Mouse (Mus musculus): ENCODE results near the gene Gm17545. TPM values are rescaled to one million over a fixed set of nuclear protein-coding genes. Genes with fewer than 3 reads are reported as not detected.
"Not testable (repeated sequence)": the region's sequence is repeated elsewhere in the genome, so short reads cannot be mapped to it uniquely, and the experiment has no call there.

The Gm17545 gene
- polyA plus RNA-seq (2014; fragmentation: Nextera tagmentation; extraction: Ambion mirVana) = not detected in 2 replicates

DNA sequence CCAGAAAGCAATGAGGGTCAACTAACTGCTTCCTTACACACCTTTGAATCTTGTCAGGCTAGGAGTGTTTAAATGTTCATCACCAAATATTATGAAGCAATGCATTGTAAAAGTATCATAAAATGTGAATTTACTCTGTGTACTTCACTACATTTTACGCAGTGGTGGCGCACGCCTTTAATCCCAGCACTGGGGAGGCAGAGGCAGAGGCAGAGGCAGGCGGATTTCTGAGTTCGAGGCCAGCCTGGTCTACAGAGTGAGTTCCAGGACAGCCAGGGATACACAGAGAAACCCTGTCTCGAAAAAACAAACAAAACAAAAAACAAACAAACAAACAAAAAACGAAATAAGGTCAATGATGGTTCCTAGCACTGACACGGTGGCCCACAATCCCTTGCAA, at the start of gene Gm17545:
Gene Gm17545 (plus strand): TSS at position 301 of the 400 bp plus-strand sequence.
- 92% methylated on average over 8 of the region's 8 CpGs for WGBS
- not testable (repeated sequence) for H3K4me1 ChIP-seq (replicated peaks; ENCODE audit: control insufficient read depth, insufficient read depth, low read length); H3K4me2 ChIP-seq (ENCODE audit: low read length); H3K9ac ChIP-seq (ENCODE audit: low read length); H3K9me3 ChIP-seq (ENCODE audit: control insufficient read depth, low read length); ATAC-seq (replicated peaks; ENCODE audit: low FRiP score, low TSS enrichment, low read depth); DNase-seq (ENCODE audit: low spot score); H3K27me3 ChIP-seq (replicated peaks; ENCODE audit: control insufficient read depth, insufficient read depth, low read length); H3K4me3 ChIP-seq (ENCODE audit: low read depth, low read length); H3K27ac ChIP-seq (ENCODE audit: low read depth)
- H3K36me3 ChIP-seq (ENCODE audit: control insufficient read depth, insufficient read depth, low read length) = peaks cover 91% of the 10 kb centered on the region

- no peak overlapping the region for H3K9ac ChIP-seq (ENCODE audit: low read length)
- H3K36me3 ChIP-seq (ENCODE audit: control insufficient read depth, insufficient read depth, low read length) = no peaks in the 10 kb centered on the region
- H3K4me2 ChIP-seq (ENCODE audit: low read length) = no peak overlapping the region
- no peaks in the 10 kb centered on the region for H3K9me3 ChIP-seq (ENCODE audit: control insufficient read depth, low read length)
- H3K4me1 ChIP-seq (replicated peaks; ENCODE audit: control insufficient read depth, insufficient read depth, low read length) = no peaks in the 10 kb centered on the region
- no peaks in the 10 kb centered on the region for H3K27me3 ChIP-seq (replicated peaks; ENCODE audit: control insufficient read depth, insufficient read depth, low read length)
- ATAC-seq (replicated peaks; ENCODE audit: low FRiP score, low TSS enrichment, low read depth) (no peak), DNase-seq (ENCODE audit: low spot score) (no peak)
- 79% methylated on average over 3 of the region's 3 CpGs for WGBS
- H3K4me3 ChIP-seq (ENCODE audit: low read depth, low read length) = no peak overlapping the region
- no peak overlapping the region for H3K27ac ChIP-seq (ENCODE audit: low read depth)
Observed at GRCm38 (mm10) chr9:22405414-22405813, 48.7 kb upstream of the Gm17545 start.

DNA sequence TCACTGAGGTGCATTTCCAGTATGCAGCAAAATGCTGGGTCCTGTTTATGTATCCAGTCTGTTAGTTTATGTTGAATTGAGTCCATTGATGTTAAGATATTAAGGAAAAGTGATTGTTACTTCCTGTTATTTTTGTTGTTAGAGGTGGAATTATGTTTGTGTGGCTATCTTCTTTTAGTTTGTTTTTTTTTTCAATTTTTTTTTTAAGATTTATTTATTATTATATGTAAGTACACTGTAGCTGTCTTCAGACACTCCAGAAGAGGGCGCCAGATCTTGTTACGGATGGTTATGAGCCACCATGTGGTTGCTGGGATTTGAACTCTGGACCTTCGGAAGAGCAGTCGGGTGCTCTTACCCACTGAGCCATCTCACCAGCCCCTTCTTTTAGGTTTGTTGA, 46.5 kb upstream of the Gm17545 start:
- not testable (repeated sequence) for H3K9me3 ChIP-seq (ENCODE audit: control insufficient read depth, low read length); H3K4me1 ChIP-seq (replicated peaks; ENCODE audit: control insufficient read depth, insufficient read depth, low read length); H3K36me3 ChIP-seq (ENCODE audit: control insufficient read depth, insufficient read depth, low read length); H3K27ac ChIP-seq (ENCODE audit: low read depth); H3K9ac ChIP-seq (ENCODE audit: low read length); H3K4me3 ChIP-seq (ENCODE audit: low read depth, low read length); ATAC-seq (replicated peaks; ENCODE audit: low FRiP score, low TSS enrichment, low read depth); DNase-seq (ENCODE audit: low spot score); H3K27me3 ChIP-seq (replicated peaks; ENCODE audit: control insufficient read depth, insufficient read depth, low read length); H3K4me2 ChIP-seq (ENCODE audit: low read length)
- 87% methylated on average over 3 of the region's 4 CpGs for WGBS

GRCm38 (mm10) chr9:22408344-22408743, 45.7 kb upstream of the Gm17545 start:
- WGBS = 17% methylated on average over 4 of the region's 4 CpGs
- DNase-seq (ENCODE audit: low spot score); H3K9ac ChIP-seq (ENCODE audit: low read length); H3K9me3 ChIP-seq (ENCODE audit: control insufficient read depth, low read length); H3K4me1 ChIP-seq (replicated peaks; ENCODE audit: control insufficient read depth, insufficient read depth, low read length); H3K4me2 ChIP-seq (ENCODE audit: low read length); ATAC-seq (replicated peaks; ENCODE audit: low FRiP score, low TSS enrichment, low read depth); H3K27me3 ChIP-seq (replicated peaks; ENCODE audit: control insufficient read depth, insufficient read depth, low read length); H3K36me3 ChIP-seq (ENCODE audit: control insufficient read depth, insufficient read depth, low read length); H3K27ac ChIP-seq (ENCODE audit: low read depth); H3K4me3 ChIP-seq (ENCODE audit: low read depth, low read length): not testable (repeated sequence)

DNA sequence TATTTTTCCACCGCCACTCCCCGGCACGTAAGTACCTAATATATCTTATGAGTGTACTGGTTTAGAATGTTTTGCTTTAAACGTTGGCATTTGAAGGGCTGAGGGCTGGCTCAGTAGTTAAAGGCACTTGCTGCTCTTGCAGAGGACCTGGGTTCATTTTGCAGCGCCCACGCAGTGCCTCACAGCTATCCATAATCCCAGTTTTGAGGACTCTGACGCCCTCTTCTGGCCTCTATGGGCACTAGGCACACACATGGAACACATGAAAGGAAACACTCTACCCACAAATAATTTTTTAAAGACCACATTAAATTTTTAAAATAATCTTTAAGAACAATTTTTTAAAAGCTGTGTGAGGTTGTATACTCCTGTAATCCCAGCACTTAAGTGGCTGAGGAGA, 44.6 kb upstream of the Gm17545 start:
- H3K27ac ChIP-seq (ENCODE audit: low read depth) = no peak overlapping the region
- ATAC-seq (replicated peaks; ENCODE audit: low FRiP score, low TSS enrichment, low read depth) = no peak
- H3K27me3 ChIP-seq (replicated peaks; ENCODE audit: control insufficient read depth, insufficient read depth, low read length) = no peaks in the 10 kb centered on the region
- H3K4me3 ChIP-seq (ENCODE audit: low read depth, low read length) = no peak overlapping the region
- no peaks in the 10 kb centered on the region for H3K9me3 ChIP-seq (ENCODE audit: control insufficient read depth, low read length)
- no peak overlapping the region for H3K9ac ChIP-seq (ENCODE audit: low read length)
- no peak overlapping the region for H3K4me2 ChIP-seq (ENCODE audit: low read length)
- 57% methylated on average over 7 of the region's 7 CpGs for WGBS
- no peaks in the 10 kb centered on the region for H3K36me3 ChIP-seq (ENCODE audit: control insufficient read depth, insufficient read depth, low read length)
- no peaks in the 10 kb centered on the region for H3K4me1 ChIP-seq (replicated peaks; ENCODE audit: control insufficient read depth, insufficient read depth, low read length)
- DNase-seq (ENCODE audit: low spot score) = no peak

GRCm38 (mm10) chr9:22411002-22411857, 42.9 kb upstream of the Gm17545 start, which contains the start of gene 9530077C05Rik:
Gene 9530077C05Rik (plus strand): TSS chr9:22411513.
- Histone ChIP-seq H3K27me3 (replicated peaks; ENCODE audit: control insufficient read depth, insufficient read depth, low read length) (no peaks in the 10 kb centered on the region), H3K4me3 (ENCODE audit: low read depth, low read length) (peak within 1 kb of the TSS; percentile 65), H3K27ac (ENCODE audit: low read depth) (no peak within 1 kb of the TSS), H3K36me3 (ENCODE audit: control insufficient read depth, insufficient read depth, low read length) (no peaks in the 10 kb centered on the region), H3K4me2 (ENCODE audit: low read length) (peak within 1 kb of the TSS; percentile 78), H3K4me1 (replicated peaks; ENCODE audit: control insufficient read depth, insufficient read depth, low read length) (no peaks in the 10 kb centered on the region), H3K9me3 (ENCODE audit: control insufficient read depth, low read length) (no peaks in the 10 kb centered on the region), H3K9ac (ENCODE audit: low read length) (peak within 1 kb of the TSS; percentile 58)
- under 1% methylated on average over 43 of the region's 43 CpGs for WGBS
- DNase-seq (ENCODE audit: low spot score) (peak; percentile 96), ATAC-seq (replicated peaks; ENCODE audit: low FRiP score, low TSS enrichment, low read depth) (peak; percentile 97)

DNA sequence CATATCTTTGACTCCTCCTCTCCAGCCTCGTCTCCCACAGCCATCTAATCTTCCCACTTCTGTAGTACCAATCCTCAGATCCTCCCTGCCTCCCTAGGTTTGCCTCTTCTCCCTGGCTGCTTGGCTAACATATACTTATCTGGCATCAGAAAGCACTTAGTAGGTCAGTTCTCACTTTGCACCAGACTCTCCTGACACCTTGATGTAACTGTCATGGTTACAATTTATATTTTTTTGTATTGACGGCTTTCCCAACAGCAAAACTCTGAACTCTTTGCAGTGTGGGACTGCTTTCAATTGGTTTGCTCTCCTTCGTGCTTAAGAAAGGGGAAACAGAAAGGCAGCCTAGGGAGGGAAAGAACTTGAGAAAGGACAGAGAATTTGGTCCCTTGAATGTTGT, 37.9 kb upstream of the Gm17545 start:
- DNase-seq (ENCODE audit: low spot score) (no peak), ATAC-seq (replicated peaks; ENCODE audit: low FRiP score, low TSS enrichment, low read depth) (no peak)
- 69% methylated on average over 3 of the region's 3 CpGs for WGBS
- Histone ChIP-seq H3K4me3 (ENCODE audit: low read depth, low read length) (no peak overlapping the region), H3K9ac (ENCODE audit: low read length) (no peak overlapping the region), H3K27me3 (replicated peaks; ENCODE audit: control insufficient read depth, insufficient read depth, low read length) (no peaks in the 10 kb centered on the region), H3K9me3 (ENCODE audit: control insufficient read depth, low read length) (no peaks in the 10 kb centered on the region), H3K36me3 (ENCODE audit: control insufficient read depth, insufficient read depth, low read length) (no peaks in the 10 kb centered on the region), H3K27ac (ENCODE audit: low read depth) (no peak overlapping the region), H3K4me1 (replicated peaks; ENCODE audit: control insufficient read depth, insufficient read depth, low read length) (no peaks in the 10 kb centered on the region), H3K4me2 (ENCODE audit: low read length) (no peak overlapping the region)

- no peak for ATAC-seq (replicated peaks; ENCODE audit: low FRiP score, low TSS enrichment, low read depth)
- H3K27me3 ChIP-seq (replicated peaks; ENCODE audit: control insufficient read depth, insufficient read depth, low read length) = no peaks in the 10 kb centered on the region
- H3K27ac ChIP-seq (ENCODE audit: low read depth) = no peak overlapping the region
- no peak for DNase-seq (ENCODE audit: low spot score)
- H3K4me2 ChIP-seq (ENCODE audit: low read length) = no peak overlapping the region
- 41% methylated on average over 6 of the region's 6 CpGs for WGBS
- no peaks in the 10 kb centered on the region for H3K4me1 ChIP-seq (replicated peaks; ENCODE audit: control insufficient read depth, insufficient read depth, low read length)
- no peak overlapping the region for H3K4me3 ChIP-seq (ENCODE audit: low read depth, low read length)
- H3K9me3 ChIP-seq (ENCODE audit: control insufficient read depth, low read length) = no peaks in the 10 kb centered on the region
- no peak overlapping the region for H3K9ac ChIP-seq (ENCODE audit: low read length)
- H3K36me3 ChIP-seq (ENCODE audit: control insufficient read depth, insufficient read depth, low read length) = no peaks in the 10 kb centered on the region
Observed at GRCm38 (mm10) chr9:22417547-22417946, 36.5 kb upstream of the Gm17545 start.

- ATAC-seq (replicated peaks; ENCODE audit: low FRiP score, low TSS enrichment, low read depth) = no peak
- H3K4me3 ChIP-seq (ENCODE audit: low read depth, low read length) = no peak overlapping the region
- no peaks in the 10 kb centered on the region for H3K27me3 ChIP-seq (replicated peaks; ENCODE audit: control insufficient read depth, insufficient read depth, low read length)
- H3K9me3 ChIP-seq (ENCODE audit: control insufficient read depth, low read length) = no peaks in the 10 kb centered on the region
- no peaks in the 10 kb centered on the region for H3K36me3 ChIP-seq (ENCODE audit: control insufficient read depth, insufficient read depth, low read length)
- WGBS = 85% methylated on average over 3 of the region's 3 CpGs
- H3K4me1 ChIP-seq (replicated peaks; ENCODE audit: control insufficient read depth, insufficient read depth, low read length) = 0 out of 2 replicates have a peak, but pooled peaks cover 3% of the 10 kb centered on the region
- no peak overlapping the region for H3K9ac ChIP-seq (ENCODE audit: low read length)
- H3K4me2 ChIP-seq (ENCODE audit: low read length) = no peak overlapping the region
- H3K27ac ChIP-seq (ENCODE audit: low read depth) = no peak overlapping the region
- no peak for DNase-seq (ENCODE audit: low spot score)
Observed at GRCm38 (mm10) chr9:22419877-22420276, 34.2 kb upstream of the Gm17545 start.
